Mouse (Mus musculus) midbrain, embryonic 10.5 days (tissue): Measurements from ENCODE around the gene Supt20. TPM values are rescaled to one million over a fixed set of nuclear protein-coding genes. Genes with fewer than 3 reads are reported as not detected.

Source experiments
- DNase-seq: peaks from one replicate; pipeline ENCODE4 v3.0.0-alpha.2; 2017; ENCODE audit warnings: low spot score
- H3K27ac ChIP-seq: fragments of 300-500 bp; sonication (generic); replicated peaks from 2 replicates; pipeline ENCODE4 v1.5.1; 2016; ENCODE audit warnings: mild to moderate bottlenecking
- H3K27me3 ChIP-seq: fragments of 300-500 bp; sonication (generic); 2 replicates; pipeline ENCODE4 v1.6.1; 2016; ENCODE audit warnings: low read depth, mild to moderate bottlenecking; ENCODE audit not compliant: poor library complexity, severe bottlenecking
- H3K36me3 ChIP-seq: fragments of 300-500 bp; sonication (generic); 2 replicates; pipeline ENCODE4 v1.6.1; 2016; ENCODE audit warnings: mild to moderate bottlenecking, moderate library complexity
- H3K4me1 ChIP-seq: fragments of 300-500 bp; sonication (generic); 2 replicates; pipeline ENCODE4 v1.6.1; 2016
- H3K4me3 ChIP-seq: fragments of 300-500 bp; sonication (generic); 2 replicates; pipeline ENCODE4 v1.5.1; 2016; ENCODE audit warnings: mild to moderate bottlenecking, moderate library complexity
- H3K9me3 ChIP-seq: fragments of 300-500 bp; sonication (generic); replicated peaks from 2 replicates; pipeline ENCODE4 v1.6.1; 2016; ENCODE audit warnings: mild to moderate bottlenecking
- WGBS: fragments of 180-500 bp; shearing (Covaris S2); methylation state at CpG from one replicate; pipeline ENCODE4 v1.1.7; 2016; 5-methylcytosine and 5-hydroxymethylcytosine counted together
- polyA plus RNA-seq: library from polyadenylated mRNA; unstranded; fragments of >200 nt; fragmentation: Nextera tagmentation; extraction: Ambion mirVana; gene quantifications from 2 replicates; pipeline ENCODE4 v1.2.1, GENCODE M21; 2016

Gene Supt20
- 101 and 117 TPM in 2 replicates for polyA plus RNA-seq

- Histone ChIP-seq H3K4me3 (peak within 1 kb of the TSS; percentile 81), H3K4me1 (peaks cover 14% of the 10 kb centered on the region), H3K27ac (peak within 1 kb of the TSS; percentile 91), H3K36me3 (peaks cover 29% of the 10 kb centered on the region), H3K9me3 (no peaks in the 10 kb centered on the region), H3K27me3 (peaks cover 4% of the 10 kb centered on the region; the same call in 1 of the 2 replicates)
- WGBS, result 2% methylated on average over 65 of the region's 65 CpGs
- peak; percentile 95 for DNase-seq
These were observed at the start of gene Supt20 for GRCm38 (mm10) chr3:54692202-54693055. TSS of gene Supt20 (plus strand) at chr3:54692807.

- H3K27ac ChIP-seq, result no peak overlapping the region
- H3K27me3 ChIP-seq, result no peaks in the 10 kb centered on the region
- 92% methylated on average over 1 of the region's 1 CpGs for WGBS
- no peaks in the 10 kb centered on the region for H3K9me3 ChIP-seq
- H3K4me3 ChIP-seq, result no peak overlapping the region
- H3K36me3 ChIP-seq, result no peaks in the 10 kb centered on the region
- H3K4me1 ChIP-seq, result no peaks in the 10 kb centered on the region
- DNase-seq, result no peak
These were observed 49.8 kb upstream of the Supt20 start for GRCm38 (mm10) chr3:54642851-54643250.

- Histone ChIP-seq H3K27me3 (no peaks in the 10 kb centered on the region), H3K27ac (no peak overlapping the region), H3K4me3 (no peak overlapping the region), H3K9me3 (no peaks in the 10 kb centered on the region), H3K36me3 (no peaks in the 10 kb centered on the region), H3K4me1 (no peaks in the 10 kb centered on the region)
- no peak for DNase-seq
- WGBS, result 85% methylated on average over 2 of the region's 2 CpGs
These were observed 45.0 kb upstream of the Supt20 start for GRCm38 (mm10) chr3:54647583-54647982.

- no peaks in the 10 kb centered on the region for H3K4me1 ChIP-seq
- no peaks in the 10 kb centered on the region for H3K27me3 ChIP-seq
- no peaks in the 10 kb centered on the region for H3K9me3 ChIP-seq
- no peak overlapping the region for H3K27ac ChIP-seq
- no peak for DNase-seq
- WGBS, result 86% methylated on average over 4 of the region's 4 CpGs
- H3K4me3 ChIP-seq, result no peak overlapping the region
- no peaks in the 10 kb centered on the region for H3K36me3 ChIP-seq
These were observed 41.0 kb upstream of the Supt20 start for GRCm38 (mm10) chr3:54651576-54651975.

- Histone ChIP-seq H3K36me3 (no peaks in the 10 kb centered on the region), H3K4me3 (no peak overlapping the region), H3K4me1 (no peaks in the 10 kb centered on the region), H3K27me3 (no peaks in the 10 kb centered on the region), H3K27ac (no peak overlapping the region), H3K9me3 (no peaks in the 10 kb centered on the region)
- WGBS, result 89% methylated on average over 1 of the region's 1 CpGs
- DNase-seq, result no peak
These were observed 38.4 kb upstream of the Supt20 start for GRCm38 (mm10) chr3:54654169-54654568.

GRCm38 (mm10) chr3:54657090-54657489 lies 35.5 kb upstream of the Supt20 start:
- Histone ChIP-seq H3K27me3 (no peaks in the 10 kb centered on the region), H3K9me3 (no peaks in the 10 kb centered on the region), H3K27ac (no peak overlapping the region), H3K4me3 (no peak overlapping the region), H3K4me1 (no peaks in the 10 kb centered on the region), H3K36me3 (no peaks in the 10 kb centered on the region)
- DNase-seq, result no peak
- WGBS, result 77% methylated on average over 3 of the region's 3 CpGs

GRCm38 (mm10) chr3:54657888-54658626 lies 34.5 kb upstream of the Supt20 start:
- Histone ChIP-seq H3K9me3 (no peaks in the 10 kb centered on the region), H3K36me3 (no peaks in the 10 kb centered on the region), H3K27me3 (no peaks in the 10 kb centered on the region), H3K4me3 (no peak overlapping the region), H3K4me1 (no peaks in the 10 kb centered on the region), H3K27ac (no peak overlapping the region)
- DNase-seq, result no peak
- 84% methylated on average over 6 of the region's 6 CpGs for WGBS

GRCm38 (mm10) chr3:54659736-54660135 lies 32.9 kb upstream of the Supt20 start:
- DNase-seq, result no peak
- no peaks in the 10 kb centered on the region for H3K36me3 ChIP-seq
- H3K4me3 ChIP-seq, result no peak overlapping the region
- 83% methylated on average over 2 of the region's 2 CpGs for WGBS
- H3K4me1 ChIP-seq, result no peaks in the 10 kb centered on the region
- no peaks in the 10 kb centered on the region for H3K27me3 ChIP-seq
- H3K27ac ChIP-seq, result no peak overlapping the region
- H3K9me3 ChIP-seq, result no peaks in the 10 kb centered on the region

GRCm38 (mm10) chr3:54662411-54662810 lies 30.2 kb upstream of the Supt20 start:
- H3K27ac ChIP-seq, result no peak overlapping the region

GRCm38 (mm10) chr3:54668141-54668540 lies 24.5 kb upstream of the Supt20 start:
- Histone ChIP-seq H3K4me1 (no peaks in the 10 kb centered on the region), H3K4me3 (no peak overlapping the region), H3K27ac (no peak overlapping the region), H3K27me3 (no peaks in the 10 kb centered on the region), H3K9me3 (no peaks in the 10 kb centered on the region), H3K36me3 (no peaks in the 10 kb centered on the region)
- 93% methylated on average over 3 of the region's 3 CpGs for WGBS
- no peak for DNase-seq

More at GRCm38 (mm10) chr3:54662411-54662810, 30.2 kb upstream of the Supt20 start:
- Histone ChIP-seq H3K36me3 (no peaks in the 10 kb centered on the region), H3K4me3 (no peak overlapping the region), H3K9me3 (no peaks in the 10 kb centered on the region), H3K27me3 (no peaks in the 10 kb centered on the region), H3K4me1 (no peaks in the 10 kb centered on the region)
- DNase-seq, result no peak
- whole genome bisulfite sequencing, result 67% methylated on average over 5 of the region's 5 CpGs

- Histone ChIP-seq H3K9me3 (no peaks in the 10 kb centered on the region), H3K4me3 (no peak overlapping the region), H3K4me1 (0 out of 2 replicates have a peak, but pooled peaks cover 3% of the 10 kb centered on the region), H3K27ac (no peak overlapping the region), H3K27me3 (no peaks in the 10 kb centered on the region), H3K36me3 (no peaks in the 10 kb centered on the region)
- DNase-seq, result no peak
- WGBS, result 84% methylated on average over 6 of the region's 6 CpGs
These were observed 23.9 kb upstream of the Supt20 start for GRCm38 (mm10) chr3:54668722-54669121.

GRCm38 (mm10) chr3:54669559-54669958 lies 23.0 kb upstream of the Supt20 start:
- H3K36me3 ChIP-seq, result no peaks in the 10 kb centered on the region
- no peak for DNase-seq
- no peaks in the 10 kb centered on the region for H3K9me3 ChIP-seq
- no peak overlapping the region for H3K4me3 ChIP-seq
- 82% methylated on average over 6 of the region's 6 CpGs for WGBS
- H3K27ac ChIP-seq, result no peak overlapping the region
- 0 out of 2 replicates have a peak, but pooled peaks cover 3% of the 10 kb centered on the region for H3K4me1 ChIP-seq
- no peaks in the 10 kb centered on the region for H3K27me3 ChIP-seq

- Histone ChIP-seq H3K4me1 (0 out of 2 replicates have a peak, but pooled peaks cover 3% of the 10 kb centered on the region), H3K9me3 (no peaks in the 10 kb centered on the region), H3K4me3 (no peak overlapping the region), H3K27ac (no peak overlapping the region), H3K36me3 (no peaks in the 10 kb centered on the region), H3K27me3 (no peaks in the 10 kb centered on the region)
- no peak for DNase-seq
- 86% methylated on average over 3 of the region's 3 CpGs for whole genome bisulfite sequencing
These were observed 20.5 kb upstream of the Supt20 start for GRCm38 (mm10) chr3:54672111-54672510.
